Mouse (Mus musculus): Measurements from ENCODE around the gene Exoc6. TPM values are rescaled to one million over a fixed set of nuclear protein-coding genes. Genes with fewer than 3 reads are reported as not detected.

Gene Exoc6
- total and polyA plus RNA-seq, 3 experiments = 30.2 to 41.2 TPM; not detected in 1

DNA sequence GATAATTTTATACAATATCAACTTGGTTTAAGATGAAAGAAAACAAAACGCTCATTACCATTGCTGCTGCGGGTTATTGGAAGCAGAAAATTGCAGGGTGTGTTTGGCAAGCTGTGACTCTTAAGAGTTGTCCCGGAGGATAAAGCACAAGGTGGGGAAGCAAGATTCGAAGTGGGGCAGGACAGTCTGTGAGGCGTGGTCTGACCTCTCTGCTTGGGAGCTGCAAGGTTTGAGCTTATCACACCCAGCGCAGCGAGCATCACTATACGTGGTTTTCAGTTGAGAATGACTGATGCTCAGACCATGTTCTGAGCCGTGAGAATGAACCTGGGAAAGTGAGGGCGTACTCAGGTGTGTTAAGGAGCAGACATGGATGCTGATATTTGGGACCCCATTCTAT, 164.5 kb downstream of the Exoc6 start:
- TF ChIP-seq TAL1 (IDR thresholded peaks at IDR 0.05; ENCODE audit: low read length) = peak; percentile 62
- TF ChIP-seq ETS1 (IDR thresholded peaks at IDR 0.05; ENCODE audit: low read depth, low read length) = no peak
- Histone ChIP-seq H3K27me3 (ENCODE audit: control insufficient read depth in 1 of 2, insufficient read depth in 2 of 2, low read length in 2 of 2) (no peaks in the 10 kb centered on the region), H3K9me3 (replicated peaks; ENCODE audit: insufficient read depth, low read length) (no peaks in the 10 kb centered on the region), H3K4me1 (ENCODE audit: control insufficient read depth in 1 of 2, insufficient read depth in 2 of 2, low read length in 2 of 2) (peaks cover 0 to 29% of the 10 kb centered on the region in 2 experiments; a peak in 2 of 4 replicates), H3K36me3 (ENCODE audit: control insufficient read depth in 1 of 2, insufficient read depth in 2 of 2, low read length in 2 of 2) (peaks cover 0 to 13% of the 10 kb centered on the region in 2 experiments; a peak in 2 of 4 replicates), H3K9ac (ENCODE audit: control insufficient read depth, low read depth, low read length, poor library complexity, severe bottlenecking) (no peak overlapping the region), H3K79me2 (ENCODE audit: control insufficient read depth, insufficient read depth, low read length, poor library complexity) (no peaks in the 10 kb centered on the region), H3K4me3 (ENCODE audit: control insufficient read depth in 1 of 2, insufficient read depth in 1 of 2, low read depth in 2 of 2, low read length in 2 of 2) (no peak overlapping the region), H3K27ac (ENCODE audit: control insufficient read depth, low read depth, low read length) (no peak overlapping the region)
- peak; percentile 50 for DNase-seq (ENCODE audit: low read depth, low spot score)

DNA sequence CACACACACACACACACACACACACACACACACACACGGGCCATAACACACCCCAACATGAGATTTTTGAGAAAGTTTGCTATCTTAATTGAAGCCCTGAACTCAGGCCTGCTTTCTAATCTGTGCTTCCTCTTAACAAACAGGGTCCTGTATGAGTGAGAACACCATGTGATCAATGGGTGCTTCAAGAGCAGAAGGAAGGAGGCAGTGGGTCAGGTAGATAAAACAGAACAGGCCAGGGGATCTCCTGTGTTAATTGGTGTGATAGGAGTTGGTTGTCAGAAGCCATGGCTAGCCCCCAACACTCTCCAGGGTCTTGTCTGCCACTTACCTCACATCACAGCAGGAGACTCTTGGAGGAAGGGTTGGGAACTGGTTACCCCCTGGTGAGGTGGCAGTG, 165.8 kb downstream of the Exoc6 start:
- 0 out of 2 replicates have a peak, but pooled peaks have one; percentile 16 for TF ChIP-seq MAX (IDR thresholded peaks at IDR 0.05; ENCODE audit: low read length)
- no peak for TF ChIP-seq KAT2A (conservative IDR thresholded peaks at IDR 0.05; ENCODE audit: low read depth, low read length)
- TF ChIP-seq UBTF (IDR thresholded peaks at IDR 0.05; ENCODE audit: borderline replicate concordance, insufficient read depth, low read depth, low read length) = no peak
- TF ChIP-seq CTCF (IDR thresholded peaks at IDR 0.05 in 2 of 3, conservative IDR thresholded peaks at IDR 0.05 in 1 of 3; ENCODE audit: control insufficient read depth in 1 of 3, insufficient read depth in 1 of 3, low read depth in 2 of 3, low read length in 3 of 3, poor library complexity in 1 of 3, severe bottlenecking in 1 of 3) = no peak
- TF ChIP-seq SMC3 (IDR thresholded peaks at IDR 0.05; ENCODE audit: low read depth, low read length) = no peak
- TF ChIP-seq RCOR1 (IDR thresholded peaks at IDR 0.05; ENCODE audit: low read depth, low read length) = peak; percentile 42; the same call in 1 of the 2 replicates
- peak; percentile 76 for TF ChIP-seq USF1 (IDR thresholded peaks at IDR 0.05; ENCODE audit: low read depth, low read length)
- peak; percentile 34; the same call in 1 of the 2 replicates for TF ChIP-seq TCF12 (IDR thresholded peaks at IDR 0.05; ENCODE audit: low read depth, low read length)
- TF ChIP-seq ELF1 (IDR thresholded peaks at IDR 0.05; ENCODE audit: low read depth, low read length) = no peak
- peak; percentile 71 for TF ChIP-seq GATA1 (IDR thresholded peaks at IDR 0.05; ENCODE audit: low read depth, low read length)
- TF ChIP-seq MAZ (IDR thresholded peaks at IDR 0.05; ENCODE audit: low read depth, low read length) = no peak
- TF ChIP-seq EP300 (IDR thresholded peaks at IDR 0.05; ENCODE audit: low read depth in 1 of 2, low read length in 2 of 2) = peak; percentile 62 to 76; a peak in 3 of 4 replicates
- TF ChIP-seq TBP (IDR thresholded peaks at IDR 0.05; ENCODE audit: low read depth, low read length) = no peak
- peak; percentile 70 for TF ChIP-seq TAL1 (IDR thresholded peaks at IDR 0.05; ENCODE audit: low read length)
- TF ChIP-seq POLR2AphosphoS5 (IDR thresholded peaks at IDR 0.05; ENCODE audit: borderline replicate concordance, low read depth, low read length) = no peak
- TF ChIP-seq E2F4 (IDR thresholded peaks at IDR 0.05; ENCODE audit: borderline replicate concordance, low read depth, low read length) = no peak

More for the DNA sequence above, 165.8 kb downstream of the Exoc6 start:
- Histone ChIP-seq H3K27me3 (ENCODE audit: control insufficient read depth in 1 of 2, insufficient read depth in 2 of 2, low read length in 2 of 2) (no peaks in the 10 kb centered on the region), H3K4me3 (ENCODE audit: control insufficient read depth in 1 of 2, insufficient read depth in 1 of 2, low read depth in 2 of 2, low read length in 2 of 2) (no peak overlapping the region), H3K4me1 (ENCODE audit: control insufficient read depth in 1 of 2, insufficient read depth in 2 of 2, low read length in 2 of 2) (peaks cover 2 to 34% of the 10 kb centered on the region in 2 experiments), H3K9me3 (replicated peaks; ENCODE audit: insufficient read depth, low read length) (no peaks in the 10 kb centered on the region), H3K27ac (ENCODE audit: control insufficient read depth, low read depth, low read length) (no peak overlapping the region), H3K79me2 (ENCODE audit: control insufficient read depth, insufficient read depth, low read length, poor library complexity) (no peaks in the 10 kb centered on the region), H3K36me3 (ENCODE audit: control insufficient read depth in 1 of 2, insufficient read depth in 2 of 2, low read length in 2 of 2) (peaks cover 0 to 17% of the 10 kb centered on the region in 2 experiments; a peak in 2 of 4 replicates), H3K9ac (ENCODE audit: control insufficient read depth, low read depth, low read length, poor library complexity, severe bottlenecking) (no peak overlapping the region)
- DNase-seq (ENCODE audit: low read depth, low spot score) = peak; percentile 72
